ENCODE assay signal across 9 mouse cellular contexts in genomic region chr13:119378404-119379037, GRCm38 (mm10). TPM values are rescaled to one million over a fixed set of nuclear protein-coding genes. Genes with fewer than 3 reads are reported as not detected.
DNase-seq lines count a peak whose midpoint lies in the region; ATAC-seq and TF ChIP-seq lines count a peak whose summit lies in the region.
"Had no signal": no experiment of that assay in that cellular context is flagged by ENCODE, and none has a peak within 500 bp of the region (broad histone marks: within the 10 kb centered on the region; RNA-seq: fewer than 3 reads in every experiment).

No protein-coding gene starts in this region.

- no peaks in the 10 kb centered on the region for H3K27me3 ChIP-seq in G1E (ENCODE audit: insufficient read depth, low read length)
- H3K27me3 ChIP-seq: limb, embryonic 12.5 days had no signal

- no peaks in the 10 kb centered on the region for H3K4me1 ChIP-seq in G1E (ENCODE audit: insufficient read depth, low read depth, low read length)
- H3K4me1 ChIP-seq in bone marrow macrophage, adult 2 months (ENCODE audit: control insufficient read depth, insufficient read depth, low read length), result no peaks in the 10 kb centered on the region
- H3K4me1 ChIP-seq: limb, embryonic 12.5 days had no signal

- peak; percentile 83 for TF ChIP-seq CTCF in G1E (IDR thresholded peaks at IDR 0.05; ENCODE audit: low read depth, low read length)
- peak; percentile 90 for TF ChIP-seq CTCF in bone marrow macrophage, adult 2 months (IDR thresholded peaks at IDR 0.05; ENCODE audit: low read depth, low read length)

- no peak overlapping the region for H3K27ac ChIP-seq in bone marrow macrophage, adult 2 months (ENCODE audit: insufficient read depth, low read depth, low read length)
- H3K27ac ChIP-seq: limb, embryonic 12.5 days had no signal

- H3K36me3 ChIP-seq in G1E (replicated peaks), result peaks cover 30% of the 10 kb centered on the region

- no peaks in the 10 kb centered on the region for H3K9me3 ChIP-seq in G1E (replicated peaks)
- H3K9me3 ChIP-seq: limb, embryonic 12.5 days had no signal

- TF ChIP-seq POLR2A in bone marrow macrophage, adult 2 months (IDR thresholded peaks at IDR 0.05; ENCODE audit: borderline replicate concordance, low read depth, low read length), result no peak

- no peak overlapping the region for H3K4me3 ChIP-seq in G1E (ENCODE audit: low read depth, low read length)
- no peak overlapping the region for H3K4me3 ChIP-seq in bone marrow macrophage, adult 2 months (ENCODE audit: insufficient read depth, low read length)
- H3K4me3 ChIP-seq: limb, embryonic 12.5 days had no signal

- DNase-seq in G1E (ENCODE audit: low spot score), result peak; percentile 11
- peak; percentile 85 for DNase-seq in heart, postnatal 4 days
- peak; percentile 80 for DNase-seq in layer of hippocampus, postnatal 10 days (ENCODE audit: low spot score in 2 of 2)
- peak; percentile 88 for DNase-seq in lung, postnatal 14 days
- DNase-seq in right cerebral cortex, postnatal 10 days (ENCODE audit: low spot score in 2 of 2), result peak; percentile 69 to 82
- DNase-seq in urinary bladder, postnatal 14 days (ENCODE audit: low spot score), result peak; percentile 86

- no peak; the same call in 1 of the 2 replicates for ATAC-seq in G1E (ENCODE audit: extremely low read depth, insufficient number of reproducible peaks, low FRiP score, poor library complexity, severe bottlenecking)
- ATAC-seq in erythroblast, adult 5-6 weeks (replicated peaks; ENCODE audit: low FRiP score, poor library complexity, severe bottlenecking), result peak; percentile 84

RNA-seq across cellular contexts. Expression of gene Paip1, which starts 49.9 kb away (rescaled TPM):
- 78.9 and 81.1 TPM in 2 replicates for total RNA-seq in G1E (2014; fragmentation: Nextera tagmentation)
- 58.6 and 67.6 TPM in 2 replicates for total RNA-seq in G1E (2017)
- polyA plus RNA-seq in G1E (2012), result 13.3 and 14.7 TPM in 2 replicates
- 132 and 141 TPM in 2 replicates for polyA plus RNA-seq in bone marrow macrophage, adult 2 months (2012; ENCODE audit: insufficient read depth, insufficient read length, missing spikeins)
- total RNA-seq in erythroblast, adult 5-6 weeks (2015; ENCODE audit: low replicate concordance), result 16.9 and 24.4 TPM in 2 replicates
- 17.8 and 29.8 TPM in 2 replicates for total RNA-seq in erythroblast, adult 5-6 weeks (2017; ENCODE audit: low replicate concordance)
- 100 to 1,000 TPM; 115 to 119 TPM for total RNA-seq in heart, postnatal 4 days (2021)
- 100 to 1,000 TPM in 1 of 2 experiments, 10 to 100 TPM in 1; 95.2 to 109 TPM for total RNA-seq in layer of hippocampus, postnatal 10 days (2021)

Comparison
In these comparisons a context has a peak if more than half of its experiments do, and no peak if none do; other contexts are left out.
1. DNase-seq: peak in every context shown above with its lines; median percentile 88 in lung, postnatal 14 days; 86 in urinary bladder, postnatal 14 days; 85 in heart, postnatal 4 days; 80 in layer of hippocampus, postnatal 10 days; 76 in right cerebral cortex, postnatal 10 days; 11 in G1E.